8 mouse cellular contexts compared by ENCODE assay signal in genomic region chr19:36056502-36057221, GRCm38 (mm10). TPM values are rescaled to one million over a fixed set of nuclear protein-coding genes. Genes with fewer than 3 reads are reported as not detected.
DNase-seq lines count a peak whose midpoint lies in the region; ATAC-seq and TF ChIP-seq lines count a peak whose summit lies in the region.

No protein-coding gene starts in this region.

- WGBS in forebrain, embryonic 12.5 days, result 10% methylated on average over 49 of the region's 49 CpGs
- WGBS in limb, embryonic 14.5 days, result 9% methylated on average over 44 of the region's 49 CpGs
- 9% methylated on average over 49 of the region's 49 CpGs for WGBS in small intestine, adult 2 months

- no peaks in the 10 kb centered on the region for H3K9me3 ChIP-seq in forebrain, embryonic 12.5 days
- no peaks in the 10 kb centered on the region for H3K9me3 ChIP-seq in limb, embryonic 14.5 days (ENCODE audit: control insufficient read depth, low read length)

- no peaks in the 10 kb centered on the region for H3K36me3 ChIP-seq in forebrain, embryonic 12.5 days (replicated peaks)
- no peaks in the 10 kb centered on the region for H3K36me3 ChIP-seq in limb, embryonic 14.5 days (ENCODE audit: control insufficient read depth, insufficient read depth, low read length)
- no peaks in the 10 kb centered on the region for H3K36me3 ChIP-seq in small intestine, adult 2 months (ENCODE audit: control insufficient read depth, insufficient read depth, low read length)

- TF ChIP-seq POLR2A in limb, embryonic 14.5 days (IDR thresholded peaks at IDR 0.05; ENCODE audit: borderline replicate concordance, extremely low read depth, insufficient read depth, insufficient read length), result no peak
- TF ChIP-seq POLR2A in small intestine, adult 2 months (IDR thresholded peaks at IDR 0.05; ENCODE audit: low read depth, low read length), result no peak

- H3K4me1 ChIP-seq in forebrain, embryonic 12.5 days, result 0 out of 2 replicates have a peak, but pooled peaks cover 7% of the 10 kb centered on the region
- peaks cover 4% of the 10 kb centered on the region; the same call in 1 of the 2 replicates for H3K4me1 ChIP-seq in limb, embryonic 14.5 days (ENCODE audit: control insufficient read depth, insufficient read depth, low read length)
- peaks cover 6% of the 10 kb centered on the region; the same call in 1 of the 2 replicates for H3K4me1 ChIP-seq in small intestine, adult 2 months (ENCODE audit: control insufficient read depth, insufficient read depth, insufficient read length, low read length)

- peaks cover 33% of the 10 kb centered on the region for H3K27me3 ChIP-seq in forebrain, embryonic 12.5 days
- H3K27me3 ChIP-seq in limb, embryonic 14.5 days (ENCODE audit: control insufficient read depth, insufficient read depth, low read length), result peaks cover 37% of the 10 kb centered on the region
- H3K27me3 ChIP-seq in small intestine, adult 2 months (ENCODE audit: control insufficient read depth, insufficient read depth, low read length), result peaks cover 10% of the 10 kb centered on the region

- peak overlapping the region; percentile 57 for H3K4me3 ChIP-seq in left cerebral cortex, adult 2 months
- H3K4me3 ChIP-seq in forebrain, embryonic 12.5 days (replicated peaks), result peak overlapping the region; percentile 69
- peak overlapping the region; percentile 54 for H3K4me3 ChIP-seq in limb, embryonic 14.5 days (replicated peaks; ENCODE audit: low read length)
- peak overlapping the region; percentile 37 for H3K4me3 ChIP-seq in small intestine, adult 2 months (ENCODE audit: low read depth, low read length)

- peak; percentile 76; the same call in 1 of the 2 replicates for ATAC-seq in forebrain, embryonic 12.5 days (ENCODE audit: low FRiP score)
- peak; percentile 41; the same call in 1 of the 2 replicates for ATAC-seq in limb, embryonic 14.5 days (ENCODE audit: low FRiP score, low read depth)

- intact Hi-C loops in left cerebral cortex, adult 2 months (cut with DNase I), result loop anchor here (5.0 kb wide), 1 partner anchor 559 kb away; no protein-coding TSS in a partner anchor

- H3K9ac ChIP-seq in forebrain, embryonic 12.5 days, result peak overlapping the region; percentile 53
- peak overlapping the region; percentile 43; the same call in 1 of the 2 replicates for H3K9ac ChIP-seq in limb, embryonic 14.5 days (ENCODE audit: low read depth, low read length, severe bottlenecking)

- peak overlapping the region; percentile 89 for H3K4me2 ChIP-seq in forebrain, embryonic 12.5 days
- peak overlapping the region; percentile 91 for H3K4me2 ChIP-seq in limb, embryonic 14.5 days (replicated peaks; ENCODE audit: low read depth, low read length, severe bottlenecking)

- H3K27ac ChIP-seq in left cerebral cortex, adult 2 months, result no peak overlapping the region
- H3K27ac ChIP-seq in forebrain, embryonic 12.5 days, result no peak overlapping the region
- H3K27ac ChIP-seq in limb, embryonic 14.5 days (replicated peaks; ENCODE audit: low read depth, low read length), result no peak overlapping the region
- H3K27ac ChIP-seq in small intestine, adult 2 months (ENCODE audit: insufficient read depth, low read depth, low read length), result no peak overlapping the region

- DNase-seq in adrenal gland, postnatal 10 days, result peak; percentile 1
- DNase-seq in adrenal gland, postnatal 14 days, result no peak
- peak in 1 of 2 experiments; percentile 20 for DNase-seq in left cerebral cortex, adult 2 months (ENCODE audit: extremely low spot score in 1 of 2, low spot score in 2 of 2)
- no peak for DNase-seq in left cerebral cortex, adult 11 months (ENCODE audit: low spot score)
- no peak for DNase-seq in limb, embryonic 14.5 days (ENCODE audit: low spot score)
- DNase-seq in adrenal gland, adult (ENCODE audit: inconsistent age in 2 of 2, low spot score in 1 of 2), result no peak

- no peak for TF ChIP-seq CTCF in left cerebral cortex, adult 2 months (IDR thresholded peaks at IDR 0.05)
- TF ChIP-seq CTCF in small intestine, adult 2 months (IDR thresholded peaks at IDR 0.05; ENCODE audit: extremely low read depth, insufficient read length, insufficient replicate concordance, low read depth, low read length), result no peak

RNA-seq across cellular contexts. Expression of gene Htr7, which starts 0.6 kb away (rescaled TPM):
- under 1 TPM; 0.30 to 0.39 TPM for total RNA-seq in adrenal gland, postnatal 10 days (2021)
- 0.11 and 0.19 TPM in 2 replicates for total RNA-seq in adrenal gland, postnatal 14 days (2021)
- 10 to 100 TPM; 13.0 to 13.5 TPM for total RNA-seq in left cerebral cortex, adult 2 months (2021)
- polyA plus RNA-seq in forebrain, embryonic 12.5 days (2016; fragmentation: Nextera tagmentation; extraction: Ambion mirVana), result 0.60 and 0.82 TPM in 2 replicates
- polyA plus RNA-seq in limb, embryonic 14.5 days (2012; rRNA removed), result 0.53 and 0.72 TPM in 2 replicates
- 0.34 and 0.51 TPM in 2 replicates for polyA plus RNA-seq in limb, embryonic 14.5 days (2014; fragmentation: Nextera tagmentation; extraction: Ambion mirVana)
- polyA plus RNA-seq in small intestine, adult 2 months (2012; rRNA removed), result 0.15 and 0.46 TPM in 2 replicates

RNA-seq across cellular contexts. Expression of gene Rpp30, which starts 26.9 kb away (rescaled TPM):
- total RNA-seq in adrenal gland, postnatal 10 days (2021), result 10 to 100 TPM; 16.0 to 20.3 TPM
- total RNA-seq in adrenal gland, postnatal 14 days (2021), result 17.7 and 18.3 TPM in 2 replicates
- 10 to 100 TPM; 15.2 to 16.9 TPM for total RNA-seq in left cerebral cortex, adult 2 months (2021)
- polyA plus RNA-seq in forebrain, embryonic 12.5 days (2016; fragmentation: Nextera tagmentation; extraction: Ambion mirVana), result 108 and 109 TPM in 2 replicates
- polyA plus RNA-seq in limb, embryonic 14.5 days (2012; rRNA removed), result 19.0 and 27.5 TPM in 2 replicates
- polyA plus RNA-seq in limb, embryonic 14.5 days (2014; fragmentation: Nextera tagmentation; extraction: Ambion mirVana), result 54.5 and 67.5 TPM in 2 replicates
- polyA plus RNA-seq in small intestine, adult 2 months (2012; rRNA removed), result 0.32 and 0.44 TPM in 2 replicates

Comparison
In these comparisons a context has a peak if more than half of its experiments do, and no peak if none do; other contexts are left out.
1. RNA of gene Htr7, which starts 0.6 kb away (total RNA-seq): 13.0 to 13.5 TPM in left cerebral cortex, adult 2 months; 0.30 to 0.39 TPM in adrenal gland, postnatal 10 days and 0.11 to 0.19 TPM in adrenal gland, postnatal 14 days; every median in the first group is over 10 times any median in the second.
2. Peak in every context shown above with its lines, with median percentiles within 50 percentile points of each other: H3K4me3 ChIP-seq.